Mouse (Mus musculus): ENCODE data around the gene Nrsn2. TPM values are rescaled to one million over a fixed set of nuclear protein-coding genes. Genes with fewer than 3 reads are reported as not detected.
"Not testable (repeated sequence)": the region's sequence is repeated elsewhere in the genome, so short reads cannot be mapped to it uniquely, and the experiment has no call there.

Nrsn2 gene
- polyA plus RNA-seq, 1 experiment from 2014 or later = 2.2 TPM

DNA sequence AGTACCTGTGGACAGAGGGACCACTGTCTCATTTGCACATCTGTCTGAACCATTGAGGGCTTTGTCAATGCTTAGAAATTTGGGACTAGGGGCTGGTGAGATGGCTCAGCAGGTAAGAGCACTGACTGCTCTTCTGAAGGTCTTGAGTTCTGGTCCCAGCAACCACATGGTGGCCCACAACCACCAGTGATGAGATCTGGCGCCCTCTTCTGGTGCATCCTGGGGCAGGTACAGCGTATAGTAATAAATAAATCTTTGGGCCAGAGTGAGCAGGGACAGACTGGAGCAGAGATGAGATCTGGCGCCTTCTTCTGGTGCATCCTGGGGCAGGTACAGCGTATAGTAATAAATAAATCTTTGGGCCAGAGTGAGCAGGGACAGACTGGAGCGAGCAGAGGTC, 17.5 kb downstream of the Nrsn2 start:
- not testable (repeated sequence) for H3K36me3 ChIP-seq; H3K9me3 ChIP-seq; H3K4me2 ChIP-seq; H3K4me3 ChIP-seq (replicated peaks); H3K27me3 ChIP-seq; H3K4me1 ChIP-seq (replicated peaks); H3K27ac ChIP-seq; H3K9ac ChIP-seq (replicated peaks); ATAC-seq (ENCODE audit: insufficient number of reproducible peaks, insufficient read depth, low FRiP score, low TSS enrichment, low read depth)
- WGBS = 69% methylated on average over 5 of the region's 5 CpGs

DNA sequence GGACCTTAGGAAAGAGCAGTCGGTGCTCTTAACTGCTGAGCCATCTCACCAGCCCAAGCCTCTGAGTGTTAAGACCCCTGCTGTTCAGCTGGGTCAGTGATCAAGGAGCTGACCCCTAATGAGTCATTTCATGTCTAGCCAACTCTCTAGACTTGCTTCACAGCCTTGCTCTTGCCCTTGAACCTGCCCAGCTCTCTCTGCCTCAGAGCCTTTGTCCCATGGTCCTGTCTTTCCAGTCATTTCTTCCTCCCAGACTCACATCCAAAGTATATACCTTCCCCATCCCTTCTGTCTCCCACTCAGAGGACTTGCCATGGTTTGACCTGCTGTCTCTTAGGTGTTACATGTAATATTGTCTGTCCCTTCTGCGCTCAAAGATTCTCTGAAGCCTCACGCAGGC, 19.2 kb downstream of the Nrsn2 start:
- H3K4me2 ChIP-seq = no peak overlapping the region
- WGBS = 88% methylated on average over 3 of the region's 3 CpGs
- no peak overlapping the region for H3K27ac ChIP-seq
- H3K36me3 ChIP-seq = no peaks in the 10 kb centered on the region
- no peak overlapping the region for H3K4me3 ChIP-seq (replicated peaks)
- ATAC-seq (ENCODE audit: insufficient number of reproducible peaks, insufficient read depth, low FRiP score, low TSS enrichment, low read depth) = no peak
- H3K9me3 ChIP-seq = no peaks in the 10 kb centered on the region
- H3K4me1 ChIP-seq (replicated peaks) = no peaks in the 10 kb centered on the region
- no peak overlapping the region for H3K9ac ChIP-seq (replicated peaks)
- H3K27me3 ChIP-seq = 0 out of 2 replicates have a peak, but pooled peaks cover 3% of the 10 kb centered on the region

DNA sequence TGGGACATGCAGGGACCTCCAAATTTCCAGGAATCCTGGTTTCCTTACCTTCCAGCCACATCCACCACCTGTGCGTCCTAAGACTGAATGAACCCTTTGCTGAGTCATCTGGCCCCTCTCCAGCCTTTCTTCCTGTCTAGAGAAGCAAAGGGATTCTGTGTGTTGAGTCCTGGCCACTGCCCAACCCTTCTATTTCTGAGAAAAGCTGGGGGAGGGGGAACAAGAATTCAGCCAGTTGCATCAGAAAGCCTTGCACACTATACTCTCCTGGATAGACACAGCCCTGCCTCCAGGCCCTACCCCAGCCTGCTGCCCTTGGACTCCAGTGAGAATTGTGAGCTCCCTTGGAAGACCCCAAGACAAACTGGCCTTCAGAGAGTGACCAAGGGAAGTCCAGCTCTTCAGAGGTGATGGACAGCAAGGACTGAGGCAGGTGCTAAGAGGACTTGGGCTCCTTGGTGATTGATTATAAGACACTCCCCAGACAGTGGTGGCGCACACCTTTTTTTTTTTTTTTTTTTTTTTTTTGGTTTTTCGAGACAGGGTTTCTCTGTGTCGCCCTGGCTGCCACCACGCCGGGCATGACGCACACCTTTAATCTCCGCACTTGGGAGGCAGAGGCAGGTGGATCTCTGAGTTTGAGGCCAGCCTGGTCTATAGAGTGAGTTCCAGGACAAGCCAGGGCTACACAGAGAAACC, 26.4 kb downstream of the Nrsn2 start:
- no peak for ATAC-seq (ENCODE audit: insufficient number of reproducible peaks, insufficient read depth, low FRiP score, low TSS enrichment, low read depth)
- H3K4me1 ChIP-seq (replicated peaks) = no peaks in the 10 kb centered on the region
- H3K9ac ChIP-seq (replicated peaks) = no peak overlapping the region
- H3K36me3 ChIP-seq = no peaks in the 10 kb centered on the region
- no peaks in the 10 kb centered on the region for H3K9me3 ChIP-seq
- no peak overlapping the region for H3K27ac ChIP-seq
- H3K27me3 ChIP-seq = peaks cover 10% of the 10 kb centered on the region; the same call in 1 of the 2 replicates
- WGBS = 92% methylated on average over 8 of the region's 8 CpGs
- H3K4me2 ChIP-seq = no peak overlapping the region
- H3K4me3 ChIP-seq (replicated peaks) = no peak overlapping the region

DNA sequence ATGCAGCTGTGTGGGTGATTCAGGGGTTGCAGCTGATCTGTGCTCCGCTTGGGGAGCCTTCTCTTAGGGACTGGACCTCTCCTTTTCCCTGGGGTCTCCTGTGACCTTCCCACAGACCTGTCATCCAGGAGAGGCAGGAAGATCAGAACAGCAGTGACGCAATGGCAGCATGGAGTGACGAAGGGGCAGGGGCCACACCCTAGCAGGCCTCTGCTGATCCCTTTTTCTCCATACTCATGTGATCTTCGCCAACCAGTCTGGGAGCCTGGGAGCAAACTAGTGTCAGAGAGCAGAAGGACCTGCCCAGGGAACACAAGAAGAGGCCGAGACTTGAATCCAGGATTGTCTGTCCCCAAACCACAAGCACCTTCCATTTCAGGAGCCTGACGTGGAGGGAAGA, 27.2 kb downstream of the Nrsn2 start:
- no peak overlapping the region for H3K4me2 ChIP-seq
- WGBS = 77% methylated on average over 6 of the region's 6 CpGs
- ATAC-seq (ENCODE audit: insufficient number of reproducible peaks, insufficient read depth, low FRiP score, low TSS enrichment, low read depth) = no peak
- H3K9ac ChIP-seq (replicated peaks) = no peak overlapping the region
- no peaks in the 10 kb centered on the region for H3K36me3 ChIP-seq
- H3K27ac ChIP-seq = no peak overlapping the region
- no peaks in the 10 kb centered on the region for H3K9me3 ChIP-seq
- peaks cover 16% of the 10 kb centered on the region for H3K27me3 ChIP-seq
- no peak overlapping the region for H3K4me3 ChIP-seq (replicated peaks)
- peaks cover 4% of the 10 kb centered on the region; the same call in 1 of the 2 replicates for H3K4me1 ChIP-seq (replicated peaks)

DNA sequence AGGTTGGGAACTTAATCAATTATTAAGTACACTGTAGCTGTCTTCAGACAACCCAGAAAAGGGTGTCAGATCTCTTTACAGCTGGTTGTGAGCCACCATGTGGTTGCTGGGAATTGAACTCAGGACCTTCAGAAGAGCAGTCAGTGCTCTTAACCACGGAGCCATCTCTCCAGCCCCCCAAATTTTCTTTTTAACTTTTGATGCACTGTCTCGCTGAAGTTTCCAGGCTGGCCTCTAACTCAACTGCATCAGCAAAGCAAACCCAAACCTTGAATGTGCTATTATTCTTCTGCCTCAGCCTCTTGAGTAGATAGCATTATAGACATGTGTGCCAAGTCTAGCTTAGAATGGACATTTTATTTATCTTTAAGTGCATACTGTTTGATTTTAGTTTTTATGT, 28.7 kb downstream of the Nrsn2 start:
- no peaks in the 10 kb centered on the region for H3K9me3 ChIP-seq
- peaks cover 21% of the 10 kb centered on the region for H3K27me3 ChIP-seq

DNA sequence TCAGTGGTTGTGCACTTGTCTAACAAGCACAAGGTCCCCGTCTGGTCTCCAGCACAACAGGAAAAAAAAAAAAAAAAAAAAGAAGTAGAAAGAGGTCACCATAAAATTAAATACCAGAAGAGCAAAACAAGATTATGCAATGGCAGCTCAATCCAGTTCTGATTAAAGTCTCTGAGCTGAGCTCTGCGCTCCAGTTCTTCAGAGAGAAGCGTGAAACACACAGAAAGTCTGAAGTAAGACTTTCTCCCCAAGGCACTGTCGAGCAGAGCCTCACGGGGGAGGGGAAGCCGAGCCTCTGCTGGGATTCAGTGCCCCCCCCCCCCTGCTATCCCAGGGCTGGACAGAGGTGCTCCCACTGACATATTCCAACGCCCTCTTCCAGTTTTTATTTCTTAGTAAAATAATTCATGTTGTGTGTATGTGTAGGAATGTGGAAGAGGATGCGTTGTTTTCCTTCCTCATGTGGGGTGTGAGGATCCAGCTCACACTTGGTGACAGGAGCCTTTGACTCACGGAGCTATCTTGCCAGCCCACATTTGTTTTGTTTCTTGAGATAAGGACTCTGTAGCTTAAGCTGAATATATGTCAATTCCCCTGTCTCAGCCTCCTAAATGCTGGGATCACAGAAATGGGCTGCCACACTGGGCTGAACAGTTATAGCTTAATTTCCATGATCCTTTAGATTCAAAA, 29.5 kb downstream of the Nrsn2 start:
- no peak for ATAC-seq (ENCODE audit: insufficient number of reproducible peaks, insufficient read depth, low FRiP score, low TSS enrichment, low read depth)
- H3K27me3 ChIP-seq = peaks cover 28% of the 10 kb centered on the region
- no peak overlapping the region for H3K27ac ChIP-seq
- H3K4me3 ChIP-seq (replicated peaks) = no peak overlapping the region
- H3K4me1 ChIP-seq (replicated peaks) = peaks cover 12% of the 10 kb centered on the region; the same call in 1 of the 2 replicates
- no peaks in the 10 kb centered on the region for H3K36me3 ChIP-seq
- H3K9ac ChIP-seq (replicated peaks) = no peak overlapping the region
- H3K9me3 ChIP-seq = no peaks in the 10 kb centered on the region
- WGBS = 47% methylated on average over 9 of the region's 9 CpGs
- no peak overlapping the region for H3K4me2 ChIP-seq

More for the DNA sequence above, 28.7 kb downstream of the Nrsn2 start:
- 64% methylated on average over 2 of the region's 2 CpGs for WGBS
- H3K9ac ChIP-seq (replicated peaks) = no peak overlapping the region
- H3K4me3 ChIP-seq (replicated peaks) = no peak overlapping the region
- H3K4me2 ChIP-seq = no peak overlapping the region
- H3K4me1 ChIP-seq (replicated peaks) = peaks cover 12% of the 10 kb centered on the region; the same call in 1 of the 2 replicates
- H3K27ac ChIP-seq = no peak overlapping the region
- no peaks in the 10 kb centered on the region for H3K36me3 ChIP-seq
- no peak for ATAC-seq (ENCODE audit: insufficient number of reproducible peaks, insufficient read depth, low FRiP score, low TSS enrichment, low read depth)

DNA sequence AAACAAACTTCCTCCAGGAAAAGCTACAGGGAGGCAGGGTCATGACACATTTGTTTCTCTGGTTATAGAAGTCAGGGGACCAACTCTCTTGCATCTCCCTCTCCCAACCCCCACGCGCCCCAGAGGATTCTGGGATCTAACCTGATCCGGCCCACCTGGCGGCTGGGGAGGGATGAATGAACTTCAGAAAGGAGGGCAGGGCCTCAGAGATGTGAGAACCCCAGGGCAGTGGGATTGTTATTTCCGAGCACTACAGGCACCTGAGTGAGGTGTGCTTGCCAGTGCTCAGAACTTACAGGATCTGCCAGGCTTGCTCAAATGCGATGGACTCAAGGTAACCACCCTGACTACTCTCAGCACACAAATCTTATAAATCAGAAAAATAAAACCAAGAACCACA, 31.0 kb downstream of the Nrsn2 start:
- H3K4me1 ChIP-seq (replicated peaks) = peaks cover 12% of the 10 kb centered on the region; the same call in 1 of the 2 replicates
- no peak overlapping the region for H3K9ac ChIP-seq (replicated peaks)
- H3K9me3 ChIP-seq = no peaks in the 10 kb centered on the region
- no peak for ATAC-seq (ENCODE audit: insufficient number of reproducible peaks, insufficient read depth, low FRiP score, low TSS enrichment, low read depth)
- no peak overlapping the region for H3K4me3 ChIP-seq (replicated peaks)
- no peak overlapping the region for H3K27ac ChIP-seq
- no peak overlapping the region for H3K4me2 ChIP-seq
- no peaks in the 10 kb centered on the region for H3K36me3 ChIP-seq
- peaks cover 32% of the 10 kb centered on the region for H3K27me3 ChIP-seq
- WGBS = 51% methylated on average over 6 of the region's 6 CpGs

DNA sequence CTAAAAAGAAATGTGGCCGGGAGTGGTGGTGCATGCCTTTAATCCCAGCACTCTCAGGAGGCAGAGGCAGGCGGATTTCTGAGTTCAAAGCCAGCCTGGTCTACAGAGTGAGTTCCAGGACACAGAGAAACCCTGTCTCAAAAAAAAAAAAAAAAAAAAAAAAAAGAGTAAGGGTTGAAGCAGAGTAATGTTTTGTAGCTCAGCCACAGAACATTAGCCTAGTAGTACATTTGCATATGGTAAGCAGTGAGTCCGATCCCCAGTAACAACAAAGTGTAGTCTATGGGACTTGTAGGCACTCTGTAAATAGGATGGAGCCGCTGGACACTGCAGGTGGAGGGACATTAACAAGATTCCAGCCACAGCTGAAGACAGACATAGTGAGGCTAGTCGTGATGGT, 31.5 kb downstream of the Nrsn2 start:
- Histone ChIP-seq H3K9me3 (no peaks in the 10 kb centered on the region), H3K9ac (replicated peaks) (no peak overlapping the region), H3K27me3 (peaks cover 32% of the 10 kb centered on the region), H3K4me2 (no peak overlapping the region), H3K4me1 (replicated peaks) (peaks cover 12% of the 10 kb centered on the region; the same call in 1 of the 2 replicates), H3K4me3 (replicated peaks) (no peak overlapping the region), H3K36me3 (no peaks in the 10 kb centered on the region), H3K27ac (no peak overlapping the region)
- 62% methylated on average over 5 of the region's 5 CpGs for WGBS
- ATAC-seq (ENCODE audit: insufficient number of reproducible peaks, insufficient read depth, low FRiP score, low TSS enrichment, low read depth) = no peak

DNA sequence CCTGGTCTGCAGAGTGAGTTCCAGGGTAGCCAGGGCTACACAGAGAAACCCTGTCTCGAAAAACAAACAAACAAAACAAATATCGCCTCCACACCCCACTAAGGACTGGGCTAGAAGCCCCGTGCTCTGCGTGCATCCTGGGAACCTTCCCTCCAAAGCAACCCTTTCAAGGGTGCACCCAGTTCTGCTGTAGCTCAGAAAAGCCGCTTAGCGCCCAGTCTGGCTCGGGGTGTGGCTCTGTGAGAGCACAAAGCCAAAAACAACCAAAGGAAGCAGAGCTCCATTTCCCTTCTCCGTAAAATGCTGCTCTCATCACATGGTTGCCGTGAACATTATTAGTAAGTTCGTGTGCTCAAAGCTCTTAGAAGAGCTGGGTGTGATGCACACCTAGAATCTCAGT, 32.1 kb downstream of the Nrsn2 start:
- Histone ChIP-seq H3K4me2 (peak overlapping the region; percentile 91), H3K27ac (no peak overlapping the region)
- 9% methylated on average over 10 of the region's 10 CpGs for WGBS

DNA sequence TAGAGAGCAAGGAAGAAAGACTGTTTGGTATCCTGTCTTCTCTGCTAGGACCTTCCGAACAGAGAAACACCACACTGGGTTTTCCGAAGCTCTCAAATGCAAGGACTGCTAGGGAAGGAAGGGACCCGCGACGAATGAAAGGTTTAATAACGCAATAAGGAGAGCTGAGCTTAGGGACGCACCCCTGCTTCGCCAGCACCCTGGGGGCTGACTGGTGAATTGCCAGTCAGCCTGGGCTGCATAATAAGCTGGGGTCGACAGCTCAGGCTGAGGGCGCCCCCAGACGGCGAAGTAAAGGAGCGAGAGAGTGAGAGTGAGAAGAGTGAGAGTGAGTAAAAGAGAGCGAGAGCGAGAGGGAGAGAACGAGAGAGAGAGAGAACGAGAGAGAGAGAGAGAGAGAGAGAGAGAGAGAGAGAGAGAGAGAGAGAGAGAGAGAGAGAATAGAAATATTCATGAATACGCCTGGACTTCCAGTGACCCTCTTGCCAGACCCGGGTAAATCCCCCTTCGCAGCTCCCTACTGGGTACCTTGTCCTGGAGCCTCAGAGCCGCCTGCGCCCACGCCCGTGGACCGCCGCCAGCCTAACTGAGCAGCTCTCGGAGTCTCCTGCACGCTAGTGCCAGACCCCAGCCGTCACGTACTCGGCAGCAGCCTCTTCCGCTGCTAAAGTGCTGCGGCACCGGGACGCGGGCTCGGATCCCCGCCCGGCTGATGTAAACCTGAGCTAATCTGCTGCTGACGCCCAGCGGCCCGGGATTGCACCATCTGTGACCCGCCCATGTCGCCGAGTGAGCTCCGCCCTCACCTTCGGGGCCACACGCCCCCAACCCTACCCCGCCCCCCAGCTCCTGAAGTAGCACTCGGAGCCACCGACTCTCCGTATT, 32.9 kb downstream of the Nrsn2 start, which contains the start of gene Trib3:
Trib3 (minus strand) TSS at position 704 of the 885 bp plus-strand sequence.
- no peaks in the 10 kb centered on the region for H3K36me3 ChIP-seq
- peak within 1 kb of the TSS; percentile 57 for H3K4me3 ChIP-seq (replicated peaks)
- peaks cover 32% of the 10 kb centered on the region for H3K27me3 ChIP-seq
- peak within 1 kb of the TSS; percentile 91 for H3K4me2 ChIP-seq
- ATAC-seq (ENCODE audit: insufficient number of reproducible peaks, insufficient read depth, low FRiP score, low TSS enrichment, low read depth) = peak; percentile 69
- H3K9ac ChIP-seq (replicated peaks) = peak within 1 kb of the TSS; percentile 65
- H3K9me3 ChIP-seq = no peaks in the 10 kb centered on the region
- H3K27ac ChIP-seq = no peak within 1 kb of the TSS
- under 1% methylated on average over 52 of the region's 52 CpGs for whole genome bisulfite sequencing
- peaks cover 12% of the 10 kb centered on the region; the same call in 1 of the 2 replicates for H3K4me1 ChIP-seq (replicated peaks)

More for the DNA sequence above, 32.1 kb downstream of the Nrsn2 start:
- H3K36me3 ChIP-seq = no peaks in the 10 kb centered on the region
- no peaks in the 10 kb centered on the region for H3K9me3 ChIP-seq
- peak overlapping the region; percentile 65 for H3K9ac ChIP-seq (replicated peaks)
- H3K4me1 ChIP-seq (replicated peaks) = peaks cover 12% of the 10 kb centered on the region; the same call in 1 of the 2 replicates
- ATAC-seq (ENCODE audit: insufficient number of reproducible peaks, insufficient read depth, low FRiP score, low TSS enrichment, low read depth) = no peak
- H3K27me3 ChIP-seq = peaks cover 32% of the 10 kb centered on the region
- peak overlapping the region; percentile 57 for H3K4me3 ChIP-seq (replicated peaks)
